13 mouse cellular contexts compared by ENCODE assay signal in the genomic region with DNA sequence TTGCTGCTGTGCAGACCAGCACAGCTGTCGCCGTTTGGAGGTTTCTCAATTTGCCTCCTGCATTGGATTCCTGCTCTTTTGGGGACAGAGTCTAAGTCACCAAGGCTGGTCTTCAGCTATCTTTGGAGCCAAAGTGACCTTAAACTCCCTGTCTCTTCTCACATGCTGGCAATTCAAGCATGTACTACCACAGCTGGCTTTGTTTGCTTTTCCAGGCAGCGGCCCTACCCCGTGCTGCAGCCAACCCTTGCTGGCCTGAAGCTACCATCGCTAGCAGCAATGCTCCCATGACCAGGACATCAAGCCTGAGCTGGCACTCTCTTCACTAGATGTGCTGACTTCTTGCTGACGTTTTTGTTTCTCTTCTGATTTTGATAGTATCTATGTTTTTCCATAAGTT. TPM values are rescaled to one million over a fixed set of nuclear protein-coding genes. Genes with fewer than 3 reads are reported as not detected.
DNase-seq lines count a peak whose midpoint lies in the region; ATAC-seq lines count a peak whose summit lies in the region.
"Had no signal": no experiment of that assay in that cellular context is flagged by ENCODE, and none has a peak within 500 bp of the region (broad histone marks: within the 10 kb centered on the region; RNA-seq: fewer than 3 reads in every experiment).

No protein-coding gene starts in this region.

- H3K4me2 ChIP-seq in heart, embryonic 11.5 days: no peak overlapping the region
- H3K4me2 ChIP-seq in liver, embryonic 15.5 days: no peak overlapping the region
- H3K4me2 ChIP-seq: embryonic facial prominence, embryonic 12.5 days; limb, embryonic 13.5 days had no signal

- DNase-seq in heart, adult 11 months: peak; percentile 96
- DNase-seq in brain, adult 2 months (ENCODE audit: low read depth, low spot score): peak; percentile 27
- peak; percentile 32 to 43 for DNase-seq in heart, adult 9 months (ENCODE audit: low spot score in 2 of 2)
- DNase-seq in layer of hippocampus, postnatal 14 days (ENCODE audit: low spot score in 2 of 2): no peak
- DNase-seq in right cerebral cortex, postnatal 14 days: no peak
- DNase-seq: B cell, adult 2 months; cerebellum, adult 18-20 months had no signal

- no peaks in the 10 kb centered on the region for H3K27me3 ChIP-seq in heart, embryonic 11.5 days (ENCODE audit: control insufficient read depth, insufficient read depth, low read length)
- H3K27me3 ChIP-seq in liver, embryonic 15.5 days: no peaks in the 10 kb centered on the region
- H3K27me3 ChIP-seq: embryonic facial prominence, embryonic 12.5 days; limb, embryonic 13.5 days had no signal

- H3K9me3 ChIP-seq in heart, embryonic 11.5 days (replicated peaks; ENCODE audit: control insufficient read depth, low read length): no peaks in the 10 kb centered on the region
- no peaks in the 10 kb centered on the region for H3K9me3 ChIP-seq in liver, embryonic 15.5 days (replicated peaks)
- H3K9me3 ChIP-seq: embryonic facial prominence, embryonic 12.5 days; limb, embryonic 13.5 days had no signal

- 69% methylated on average over 6 of the region's 6 CpGs for WGBS in heart, embryonic 11.5 days (ENCODE audit: insufficient replicate concordance)
- 73% methylated on average over 6 of the region's 6 CpGs for WGBS in liver, embryonic 15.5 days (ENCODE audit: insufficient replicate concordance)

- H3K4me3 ChIP-seq in heart, embryonic 11.5 days (ENCODE audit: low read depth, low read length): no peak overlapping the region
- no peak overlapping the region for H3K4me3 ChIP-seq in liver, embryonic 15.5 days (replicated peaks)
- H3K4me3 ChIP-seq: embryonic facial prominence, embryonic 12.5 days; limb, embryonic 13.5 days had no signal

- no peak overlapping the region for H3K27ac ChIP-seq in heart, embryonic 11.5 days (ENCODE audit: low read depth, low read length)
- H3K27ac ChIP-seq in liver, embryonic 15.5 days (replicated peaks): 0 out of 2 replicates have a peak overlapping the region, but pooled peaks have one; percentile 14
- H3K27ac ChIP-seq: embryonic facial prominence, embryonic 12.5 days; limb, embryonic 13.5 days had no signal

- no peak for ATAC-seq in heart, embryonic 11.5 days (replicated peaks; ENCODE audit: insufficient number of reproducible peaks, low FRiP score, low TSS enrichment)
- no peak for ATAC-seq in liver, embryonic 15.5 days (ENCODE audit: insufficient read depth)
- no peak for ATAC-seq in megakaryocyte-erythroid progenitor cell, adult 5-6 weeks (replicated peaks; ENCODE audit: low FRiP score, low TSS enrichment, poor library complexity, severe bottlenecking)
- ATAC-seq: forebrain, embryonic 14.5 days had no signal

- H3K36me3 ChIP-seq in heart, embryonic 11.5 days (ENCODE audit: control insufficient read depth, insufficient read depth, low read length): 0 out of 2 replicates have a peak, but pooled peaks cover 2% of the 10 kb centered on the region
- H3K36me3 ChIP-seq in liver, embryonic 15.5 days (replicated peaks): peaks cover 36% of the 10 kb centered on the region

- peaks cover 10% of the 10 kb centered on the region; the same call in 1 of the 2 replicates for H3K4me1 ChIP-seq in heart, embryonic 11.5 days (ENCODE audit: control insufficient read depth, insufficient read depth, low read length)
- H3K4me1 ChIP-seq in liver, embryonic 15.5 days (replicated peaks): peaks cover 50% of the 10 kb centered on the region

- no peak overlapping the region for H3K9ac ChIP-seq in heart, embryonic 11.5 days (ENCODE audit: low read depth, low read length)
- H3K9ac ChIP-seq in liver, embryonic 15.5 days: no peak overlapping the region
- H3K9ac ChIP-seq: embryonic facial prominence, embryonic 12.5 days; limb, embryonic 13.5 days had no signal

RNA-seq across cellular contexts. Expression of a gene that starts 15.2 kb away (rescaled TPM):
- 25.5 and 28.0 TPM in 2 replicates for polyA plus RNA-seq in heart, embryonic 11.5 days (2014; fragmentation: Nextera tagmentation; extraction: Ambion mirVana)
- 11.4 and 12.2 TPM in 2 replicates for polyA plus RNA-seq in liver, embryonic 15.5 days (2015; fragmentation: Nextera tagmentation; extraction: Ambion mirVana)
- 10 to 100 TPM; 19.2 to 20.8 TPM for total RNA-seq in layer of hippocampus, postnatal 14 days (2021)
- 55.5 and 56.0 TPM in 2 replicates for total RNA-seq in megakaryocyte-erythroid progenitor cell, adult 5-6 weeks (2014; fragmentation: Nextera tagmentation)
- total RNA-seq in megakaryocyte-erythroid progenitor cell, adult 5-6 weeks (2017): 59.3 and 69.1 TPM in 2 replicates

RNA-seq across cellular contexts. Expression of a gene that starts 26.5 kb away (rescaled TPM):
- polyA plus RNA-seq in heart, embryonic 11.5 days (2014; fragmentation: Nextera tagmentation; extraction: Ambion mirVana): 35.0 and 37.5 TPM in 2 replicates
- polyA plus RNA-seq in liver, embryonic 15.5 days (2015; fragmentation: Nextera tagmentation; extraction: Ambion mirVana): 13.5 and 15.7 TPM in 2 replicates
- 10 to 100 TPM; 53.2 to 64.4 TPM for total RNA-seq in layer of hippocampus, postnatal 14 days (2021)
- 12.6 and 21.2 TPM in 2 replicates for total RNA-seq in megakaryocyte-erythroid progenitor cell, adult 5-6 weeks (2014; fragmentation: Nextera tagmentation)
- total RNA-seq in megakaryocyte-erythroid progenitor cell, adult 5-6 weeks (2017): 35.6 and 36.8 TPM in 2 replicates

RNA-seq across cellular contexts. Expression of a gene that starts 42.4 kb away (rescaled TPM):
- 433 and 532 TPM in 2 replicates for polyA plus RNA-seq in heart, embryonic 11.5 days (2014; fragmentation: Nextera tagmentation; extraction: Ambion mirVana)
- polyA plus RNA-seq in liver, embryonic 15.5 days (2015; fragmentation: Nextera tagmentation; extraction: Ambion mirVana): 195 and 292 TPM in 2 replicates
- total RNA-seq in layer of hippocampus, postnatal 14 days (2021): 100 to 1,000 TPM; 210 to 230 TPM
- total RNA-seq in megakaryocyte-erythroid progenitor cell, adult 5-6 weeks (2014; fragmentation: Nextera tagmentation): 2,794 and 2,966 TPM in 2 replicates
- total RNA-seq in megakaryocyte-erythroid progenitor cell, adult 5-6 weeks (2017): 2,588 and 3,250 TPM in 2 replicates

RNA-seq across cellular contexts. Expression of a gene that starts 50.5 kb away (rescaled TPM):
- 2.5 TPM in 2 replicates for polyA plus RNA-seq in heart, embryonic 11.5 days (2014; fragmentation: Nextera tagmentation; extraction: Ambion mirVana)
- 1.2 and 1.6 TPM in 2 replicates for polyA plus RNA-seq in liver, embryonic 15.5 days (2015; fragmentation: Nextera tagmentation; extraction: Ambion mirVana)
- total RNA-seq in layer of hippocampus, postnatal 14 days (2021): 1 to 10 TPM; 2.0 to 3.7 TPM
- 1.2 and 1.4 TPM in 2 replicates for total RNA-seq in megakaryocyte-erythroid progenitor cell, adult 5-6 weeks (2014; fragmentation: Nextera tagmentation)
- total RNA-seq in megakaryocyte-erythroid progenitor cell, adult 5-6 weeks (2017): 0.19 and 0.52 TPM in 2 replicates

Comparison
In these comparisons a context has a peak if more than half of its experiments do, and no peak if none do; other contexts are left out.
1. DNase-seq: peak in heart, adult 11 months (single experiment), brain, adult 2 months (single experiment) and heart, adult 9 months (2 of 2); none in layer of hippocampus, postnatal 14 days (0 of 2) and right cerebral cortex, postnatal 14 days (single experiment).
2. RNA of a gene that starts 42.4 kb away (total RNA-seq): 2,588 to 3,250 TPM in megakaryocyte-erythroid progenitor cell, adult 5-6 weeks; 210 to 230 TPM in layer of hippocampus, postnatal 14 days; every median in the first group is over 10 times any median in the second.